Mouse (Mus musculus): ENCODE data around the gene Mag.
A peak's percentile ranks its signal among the peaks of the same experiment; 100 is the strongest.

- TF ChIP-seq CTCF (IDR thresholded peaks at IDR 0.05; ENCODE audit: low read depth) (peak; percentile 44), EP300 (IDR thresholded peaks at IDR 0.05; ENCODE audit: low read depth) (no peak)
Observed at GRCm38 (mm10) chr7:30904042-30904441, 10.6 kb downstream of the Mag start.
